Mouse (Mus musculus): ENCODE measurements around the gene Elmo3.

Elmo3 gene

GRCm38 (mm10) chr8:105355179-105356024 is 50.0 kb downstream of the Elmo3 start:
- peak; percentile 51 for DNase-seq

- DNase-seq = no peak
Measured at GRCm38 (mm10) chr8:105356681-105357080, 51.3 kb downstream of the Elmo3 start.

GRCm38 (mm10) chr8:105359208-105359607 is 53.8 kb downstream of the Elmo3 start:
- DNase-seq = no peak

GRCm38 (mm10) chr8:105359646-105360045 is 54.2 kb downstream of the Elmo3 start:
- DNase-seq = peak; percentile 43
